Mouse (Mus musculus) megakaryocyte progenitor cell, adult 5-6 weeks (primary cell): ENCODE measurements around the gene Tead1. TPM values are rescaled to one million over a fixed set of nuclear protein-coding genes. Genes with fewer than 3 reads are reported as not detected.

Experiments
- ATAC-seq: replicated peaks from 2 replicates; pipeline ENCODE4 v1.8.0; 2016; ENCODE audit warnings: mild to moderate bottlenecking, moderate TSS enrichment, inconsistent platforms; ENCODE audit not compliant: poor library complexity
- total RNA-seq, 2 experiments: library from RNA; stranded (forward) in 1 of 2; stranded (reverse) in 1 of 2; fragments of 157-497, 149-512 nt in 1 of 2; fragments of 200-1000 nt in 1 of 2; gene quantifications; 2 replicates each; pipeline versions ENCODE4 v1.2.3 to v1.2.4; 2015 to 2017

Tead1 gene
- total RNA-seq, 2 experiments from 2014 or later: not detected

- ATAC-seq: no peak
Observed at GRCm38 (mm10) chr7:112684626-112685561, 5.8 kb downstream of the Tead1 start.

- ATAC-seq: no peak
Observed at GRCm38 (mm10) chr7:112685993-112686392, 6.9 kb downstream of the Tead1 start.

GRCm38 (mm10) chr7:112686586-112686985 is 7.5 kb downstream of the Tead1 start:
- ATAC-seq: no peak

GRCm38 (mm10) chr7:112688425-112689001 is 9.4 kb downstream of the Tead1 start:
- ATAC-seq: no peak

GRCm38 (mm10) chr7:112690836-112691781 is 12.0 kb downstream of the Tead1 start:
- ATAC-seq: no peak

- ATAC-seq: no peak
Observed at GRCm38 (mm10) chr7:112693566-112693965, 14.4 kb downstream of the Tead1 start.

GRCm38 (mm10) chr7:112696777-112697161 is 17.7 kb downstream of the Tead1 start:
- no peak for ATAC-seq

- ATAC-seq: peak; percentile 83
Observed at GRCm38 (mm10) chr7:112697162-112697841, 18.2 kb downstream of the Tead1 start.

GRCm38 (mm10) chr7:112700082-112700481 is 21.0 kb downstream of the Tead1 start:
- no peak for ATAC-seq

GRCm38 (mm10) chr7:112703341-112703740 is 24.2 kb downstream of the Tead1 start:
- no peak for ATAC-seq

- ATAC-seq: no peak
Observed at GRCm38 (mm10) chr7:112705870-112706269, 26.8 kb downstream of the Tead1 start.

GRCm38 (mm10) chr7:112706756-112707155 is 27.6 kb downstream of the Tead1 start:
- no peak for ATAC-seq

- no peak for ATAC-seq
Observed at GRCm38 (mm10) chr7:112710409-112711107, 31.4 kb downstream of the Tead1 start.

- peak; percentile 50; the same call in 1 of the 2 replicates for ATAC-seq
Observed at GRCm38 (mm10) chr7:112711977-112712376, 32.9 kb downstream of the Tead1 start.

GRCm38 (mm10) chr7:112713509-112713908 is 34.4 kb downstream of the Tead1 start:
- no peak for ATAC-seq

GRCm38 (mm10) chr7:112714783-112715182 is 35.7 kb downstream of the Tead1 start:
- ATAC-seq: no peak

- ATAC-seq: no peak
Observed at GRCm38 (mm10) chr7:112716701-112717100, 37.6 kb downstream of the Tead1 start.

- no peak for ATAC-seq
Observed at GRCm38 (mm10) chr7:112717676-112718075, 38.6 kb downstream of the Tead1 start.

- ATAC-seq: no peak
Observed at GRCm38 (mm10) chr7:112719394-112720142, 40.5 kb downstream of the Tead1 start.
